Mouse (Mus musculus): ENCODE data around the gene Nckap5.
A peak's percentile ranks its signal among the peaks of the same experiment; 100 is the strongest.

The Nckap5 gene

GRCm38 (mm10) chr1:126544471-126544870, 286.1 kb downstream of the Nckap5 start:
- DNase-seq = no peak

DNA sequence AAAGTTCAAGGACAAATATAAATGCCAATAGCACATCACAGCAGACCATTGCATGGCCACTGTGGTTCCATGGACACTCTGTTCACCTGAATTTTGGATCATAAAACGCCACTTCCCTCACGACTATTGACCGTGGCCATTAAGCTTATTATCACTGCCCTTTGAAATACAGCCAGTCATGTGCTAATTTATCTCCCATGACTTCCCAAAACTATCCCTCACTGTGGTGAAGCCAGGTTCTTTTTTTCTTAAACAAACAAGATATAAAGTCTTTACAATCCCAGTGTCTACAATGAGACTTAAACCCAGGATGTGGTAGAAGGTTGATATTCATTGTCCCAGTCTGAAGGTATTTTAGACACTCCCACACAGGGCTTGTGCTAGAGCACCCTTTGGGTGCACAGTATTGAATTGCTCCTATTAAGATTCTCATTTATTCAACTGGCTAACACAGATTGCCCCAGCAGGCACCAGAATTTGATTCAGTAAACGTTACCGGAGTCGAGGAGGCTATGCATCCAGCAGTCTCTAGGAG, 293.3 kb downstream of the Nckap5 start:
- DNase-seq = no peak

- no peak for DNase-seq
Observed at GRCm38 (mm10) chr1:126535527-126535926, 295.1 kb downstream of the Nckap5 start.

DNA sequence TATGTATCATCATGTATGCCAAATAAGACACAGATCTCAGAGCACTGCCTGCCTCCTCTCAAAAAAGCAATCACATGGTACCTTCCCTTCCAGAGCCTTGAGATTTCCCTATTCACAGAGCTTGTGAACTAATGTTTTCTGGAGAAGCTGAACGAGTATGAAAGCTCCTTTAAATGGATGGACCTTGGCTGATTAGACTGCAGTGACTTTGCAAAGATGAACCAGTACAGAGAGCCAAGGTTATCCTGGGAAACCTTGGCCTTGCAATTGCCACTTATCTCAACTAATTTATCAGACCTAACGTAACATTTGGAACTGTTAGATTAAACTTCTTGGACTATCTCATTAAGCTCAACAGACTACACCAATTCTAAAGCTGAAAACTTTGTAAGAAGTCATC, 296.6 kb downstream of the Nckap5 start:
- DNase-seq = no peak

DNA sequence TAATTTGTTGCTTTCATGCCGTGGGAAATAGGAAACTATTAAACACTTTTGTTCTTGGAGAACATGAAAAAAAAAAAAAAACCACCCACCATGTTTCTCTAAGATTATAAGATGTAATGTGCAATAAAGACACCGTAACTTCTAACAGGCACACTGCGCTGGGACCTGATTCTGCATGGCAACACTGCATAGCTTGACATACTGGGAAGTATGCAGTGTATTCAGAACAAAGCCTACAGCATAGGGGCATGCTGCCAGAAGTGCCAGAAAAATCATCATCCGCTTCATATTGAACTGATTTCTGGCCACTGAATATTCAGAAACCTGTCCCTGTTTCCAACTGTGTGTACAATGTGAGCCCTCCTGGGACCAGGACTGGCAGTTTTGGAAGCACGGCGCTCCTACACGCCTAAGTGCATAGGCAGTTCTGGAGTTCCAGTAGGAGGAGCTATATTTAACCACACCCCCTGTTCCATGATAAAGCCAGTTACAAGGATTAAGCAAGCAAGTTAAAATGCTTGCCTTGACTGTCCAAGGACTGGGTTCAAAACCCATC, 302.5 kb downstream of the Nckap5 start:
- DNase-seq = no peak

GRCm38 (mm10) chr1:126518067-126518466, 312.5 kb downstream of the Nckap5 start:
- DNase-seq = no peak

DNA sequence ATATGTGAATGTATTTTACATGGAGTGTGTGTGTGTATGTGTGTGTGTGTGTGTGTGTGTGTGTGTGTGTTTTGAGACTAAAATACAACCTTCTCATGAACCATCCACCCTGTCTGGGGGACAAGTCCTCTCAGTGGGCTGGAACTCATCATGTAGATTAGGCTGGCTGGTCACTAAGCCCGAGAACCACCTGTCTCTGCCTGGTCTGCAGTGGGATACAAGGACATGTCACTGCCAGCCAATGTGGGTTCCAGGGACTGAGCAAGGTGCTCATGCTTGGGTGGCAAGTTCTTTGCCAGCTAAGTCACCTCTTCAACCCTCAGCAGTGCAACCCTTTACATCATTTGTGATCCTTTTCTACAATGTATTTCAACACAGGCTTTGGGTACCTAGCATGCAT, 313.2 kb downstream of the Nckap5 start:
- DNase-seq = no peak

DNA sequence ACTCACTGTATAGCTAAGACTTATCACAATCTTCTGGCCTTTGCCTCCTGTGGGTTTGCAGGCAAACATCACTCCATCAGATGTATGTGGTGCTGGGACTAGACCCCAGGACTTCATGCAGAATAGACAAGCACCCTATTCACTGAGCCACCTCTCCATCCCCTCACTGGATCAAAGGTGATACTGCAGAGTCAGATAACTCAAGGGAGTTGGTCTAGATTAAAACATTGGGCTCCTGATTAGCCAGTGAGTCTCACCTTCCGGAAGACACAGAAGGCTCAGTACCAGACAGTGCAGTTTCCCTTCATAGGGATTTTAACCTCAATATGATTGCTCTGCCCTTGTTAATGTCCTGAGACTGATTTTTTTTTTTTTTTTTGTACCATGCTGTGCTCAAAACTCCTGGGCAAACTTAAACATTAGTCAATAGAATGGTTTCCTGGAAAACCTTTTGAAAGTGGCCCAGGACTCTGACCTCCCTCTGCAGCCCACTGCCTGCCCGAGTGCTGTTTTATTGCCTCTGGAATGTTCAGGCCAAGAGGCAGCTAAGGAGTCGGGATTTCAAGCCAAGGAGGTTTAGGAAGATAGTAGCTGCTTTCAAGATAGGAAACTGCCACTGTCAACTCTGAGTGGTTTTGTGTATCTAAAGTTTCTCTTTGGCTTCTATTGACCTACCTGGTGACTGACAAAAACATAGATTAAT, 315.4 kb downstream of the Nckap5 start:
- no peak for DNase-seq

GRCm38 (mm10) chr1:126511835-126512445, 318.7 kb downstream of the Nckap5 start:
- no peak for DNase-seq

- no peak for DNase-seq
Observed at GRCm38 (mm10) chr1:126504717-126505116, 325.9 kb downstream of the Nckap5 start.

DNA sequence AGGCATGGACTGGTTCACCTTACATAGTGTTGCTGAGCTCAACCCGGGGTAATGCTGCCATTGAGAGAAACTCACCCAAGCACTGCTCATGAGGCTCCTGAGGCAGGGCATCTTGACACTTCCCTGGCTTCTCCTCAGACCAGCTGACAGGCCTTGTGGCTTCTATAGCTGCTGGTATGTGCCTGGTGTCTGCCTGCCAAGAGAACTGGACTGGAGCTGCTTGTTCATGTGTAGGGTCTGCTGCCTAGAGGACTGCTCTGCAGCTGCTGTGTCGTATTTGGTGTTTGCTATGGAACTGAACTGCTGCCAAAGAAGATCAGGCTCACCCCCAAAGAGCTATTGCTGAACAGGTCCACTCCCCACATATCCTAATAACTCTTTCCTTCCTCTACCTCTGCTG, 327.9 kb downstream of the Nckap5 start:
- DNase-seq = no peak

- no peak for DNase-seq
Observed at GRCm38 (mm10) chr1:126496722-126497121, 333.9 kb downstream of the Nckap5 start.

GRCm38 (mm10) chr1:126492206-126493071, 338.2 kb downstream of the Nckap5 start:
- peak; percentile 54 for DNase-seq

GRCm38 (mm10) chr1:126491412-126491811, 339.2 kb downstream of the Nckap5 start:
- DNase-seq = no peak

DNA sequence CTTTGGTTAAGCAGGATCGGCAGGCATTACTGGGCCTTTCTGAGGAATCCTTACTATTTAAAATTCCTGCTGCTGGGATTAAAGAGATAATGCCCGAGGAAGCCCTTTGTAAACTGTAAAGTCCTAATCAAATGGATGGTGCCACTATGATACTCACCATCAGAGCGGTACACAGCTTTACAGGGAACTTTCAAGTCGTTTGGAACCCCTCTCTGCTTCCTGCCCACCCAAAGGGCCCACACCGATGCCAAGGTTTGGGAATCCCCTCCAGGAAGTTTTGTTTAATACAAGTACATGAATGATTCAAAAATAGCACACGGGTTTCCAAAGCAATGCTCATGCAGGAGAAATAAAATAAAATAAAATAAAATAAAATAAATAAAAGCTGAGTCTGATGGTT, 340.3 kb downstream of the Nckap5 start:
- DNase-seq = no peak

DNA sequence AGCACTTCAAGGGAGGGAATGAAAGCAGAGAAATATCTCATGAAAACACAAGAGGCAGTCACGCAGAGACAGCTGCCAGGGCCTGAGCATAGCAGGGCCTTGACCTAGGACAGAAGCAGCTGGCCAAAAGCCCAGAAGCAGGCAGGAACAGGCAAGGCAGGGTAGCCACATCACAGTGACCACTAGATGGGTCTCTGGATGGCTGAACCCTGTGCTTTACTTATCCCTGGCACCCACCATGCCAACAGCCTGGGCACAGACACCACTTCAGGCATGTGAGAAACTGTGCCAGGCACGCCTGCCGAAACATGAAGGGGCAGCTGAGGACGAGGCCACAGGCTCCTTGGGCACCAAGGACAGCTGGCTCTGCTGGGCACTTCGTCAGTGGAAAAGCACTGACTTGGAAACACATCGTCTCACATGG, 345.9 kb downstream of the Nckap5 start:
- DNase-seq = peak; percentile 82

DNA sequence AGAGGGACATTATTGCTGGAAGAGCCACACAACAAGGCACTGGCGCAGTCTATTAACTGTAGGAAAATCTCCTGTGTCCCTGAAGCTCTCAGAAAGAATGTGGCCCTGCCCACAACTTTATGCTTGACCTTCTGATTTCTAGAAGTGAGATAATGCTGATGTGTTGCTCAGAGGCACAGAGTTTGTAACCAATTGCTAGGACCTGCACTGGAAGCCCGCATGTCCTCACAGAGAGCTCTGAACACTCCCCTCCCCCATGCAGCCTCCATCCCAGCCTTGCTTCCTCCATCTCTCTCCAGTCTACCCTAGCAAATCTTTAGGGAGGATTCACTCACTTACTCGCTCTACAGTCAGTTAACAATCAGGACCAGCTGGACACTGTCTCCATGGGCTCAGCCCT, 346.9 kb downstream of the Nckap5 start:
- DNase-seq = no peak

DNA sequence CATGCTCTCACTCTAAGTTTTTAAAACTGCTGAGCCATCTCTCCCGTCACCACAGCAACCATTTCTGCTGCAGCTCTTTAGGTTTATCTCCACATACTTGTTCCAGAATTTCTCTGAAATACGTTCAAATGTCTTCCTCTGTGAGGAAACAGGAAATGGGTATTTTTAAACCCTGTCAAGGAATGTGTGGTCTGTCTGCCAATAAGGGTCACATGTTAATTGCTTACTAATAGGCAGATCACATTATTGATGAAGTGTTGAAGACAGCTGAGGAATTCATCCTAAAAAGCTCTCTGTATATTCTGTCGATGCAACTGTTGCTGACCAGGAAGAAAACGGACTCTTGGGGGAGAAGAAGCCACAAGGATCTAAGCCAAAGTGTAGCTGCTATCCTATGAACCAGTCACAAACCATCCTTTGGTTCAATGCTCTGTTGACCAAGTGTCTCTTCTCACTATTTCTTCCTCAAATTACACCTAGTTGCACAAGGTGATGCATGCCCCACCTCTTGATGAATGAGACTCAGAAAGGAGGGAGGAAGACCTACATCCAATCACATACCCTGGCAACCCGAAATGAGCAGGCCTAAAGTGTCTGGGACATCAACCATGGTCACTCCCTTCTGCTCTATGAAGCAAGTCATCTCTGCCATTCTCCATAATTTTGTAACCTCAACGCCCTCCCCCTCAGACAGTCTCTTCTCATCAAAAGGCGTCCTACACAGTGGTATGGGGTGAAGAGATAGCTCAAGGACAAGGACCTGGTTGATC, 349.0 kb downstream of the Nckap5 start:
- DNase-seq = peak; percentile 33

DNA sequence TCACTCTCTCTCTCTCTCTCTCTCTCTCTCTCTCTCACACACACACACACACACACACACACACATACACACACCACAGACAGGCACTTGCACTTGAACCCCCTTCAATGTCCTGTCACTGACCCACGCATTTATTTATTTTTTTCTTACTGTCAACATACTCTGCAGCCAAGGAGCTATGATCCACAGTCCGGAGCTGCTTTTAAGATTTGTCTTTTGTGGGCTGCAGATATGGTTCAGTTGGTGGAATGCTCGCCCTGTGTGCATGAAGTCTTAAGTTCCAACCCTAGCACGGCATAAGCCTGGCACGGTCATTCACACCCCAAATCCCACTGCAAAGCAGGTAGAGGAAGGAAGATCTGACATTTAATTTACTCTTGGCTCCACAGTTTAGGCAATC, 357.6 kb downstream of the Nckap5 start:
- no peak for DNase-seq

DNA sequence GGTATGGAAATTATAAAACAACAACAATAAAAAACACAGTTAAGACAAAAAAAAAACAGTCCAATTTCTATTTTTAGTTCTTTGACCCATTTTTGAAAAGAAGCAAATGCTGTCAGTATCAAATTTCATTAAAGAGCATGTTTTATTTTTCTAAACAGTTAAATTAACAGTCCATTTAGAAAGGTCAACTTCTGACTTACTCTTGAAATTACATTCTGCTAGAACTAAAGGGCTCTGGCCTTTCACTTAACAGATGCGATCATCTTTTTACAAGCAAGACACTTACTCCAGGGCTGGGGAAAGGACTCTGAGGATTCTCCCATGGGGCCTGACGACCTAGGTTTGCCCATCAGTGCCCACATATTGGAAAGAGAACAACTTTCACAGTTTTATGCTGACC, 359.2 kb downstream of the Nckap5 start:
- DNase-seq = no peak

DNA sequence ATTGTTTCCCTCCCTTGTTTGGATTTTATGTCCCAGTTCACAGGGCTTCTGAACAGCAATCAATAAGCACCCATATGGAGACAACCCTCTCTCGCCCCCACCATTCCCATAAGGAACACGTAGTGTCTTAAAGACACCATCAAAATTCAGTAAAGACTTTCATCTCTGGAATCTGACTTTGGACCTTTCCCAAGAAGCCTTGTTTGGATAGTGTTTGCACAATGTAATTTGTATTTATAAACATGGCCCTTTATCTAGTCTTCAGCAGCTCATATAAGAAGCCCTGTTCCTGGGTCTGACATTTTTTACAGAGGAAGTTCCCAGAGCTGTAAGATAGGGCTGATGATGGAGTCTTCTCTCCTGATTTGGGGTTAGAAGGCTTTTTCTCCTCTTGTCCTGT, 359.7 kb downstream of the Nckap5 start:
- no peak for DNase-seq

DNA sequence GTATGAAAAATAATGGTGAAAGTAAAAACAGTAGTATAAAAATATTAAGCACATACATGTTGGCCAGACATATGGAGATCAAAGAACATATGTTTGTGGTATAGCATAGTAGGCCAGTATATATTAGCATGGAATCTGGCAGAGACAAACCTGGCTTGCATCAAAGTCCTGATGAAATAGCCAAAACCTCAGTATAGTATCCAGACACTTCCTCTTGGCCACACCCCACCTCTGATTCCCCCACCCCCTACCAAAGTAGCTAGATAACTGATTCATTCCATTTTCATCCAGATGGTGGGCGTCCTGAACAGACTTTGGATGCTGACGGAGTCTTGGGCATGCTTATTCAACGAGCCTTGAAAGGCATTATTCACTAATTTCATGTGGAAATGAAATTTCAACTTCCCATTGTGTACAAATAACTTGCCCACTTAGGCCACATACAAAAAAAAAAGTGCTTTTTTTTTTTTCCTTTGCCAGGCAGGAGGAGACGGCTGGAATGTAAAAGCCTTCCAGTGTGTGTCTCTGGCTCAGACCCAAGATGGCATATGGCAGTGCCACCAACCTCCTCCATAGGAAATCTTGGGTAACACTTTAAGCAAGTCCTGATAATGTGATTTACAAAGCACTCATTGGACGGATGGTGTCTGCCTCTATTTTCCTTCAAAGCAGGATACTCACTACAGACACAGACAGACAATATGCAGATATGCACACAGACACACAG, 360.6 kb downstream of the Nckap5 start:
- no peak for DNase-seq
